Mouse (Mus musculus): ENCODE measurements at regions not wholly inside any gene's neighbourhood (a gene's known extent, or its start where the extent isn't known, plus 50 kb on each side); places are given as distances from the start of the nearest gene placed in this dataset.

GRCm38 (mm10) chr17:62271399-62271798 lies 609.7 kb downstream of the Efna5 start:
- H3K4me2 ChIP-seq (ENCODE audit: low read depth, low read length), result no peak overlapping the region
- H3K36me3 ChIP-seq (ENCODE audit: control insufficient read depth, insufficient read depth, low read length), result no peaks in the 10 kb centered on the region
- no peaks in the 10 kb centered on the region for H3K27me3 ChIP-seq (replicated peaks; ENCODE audit: control insufficient read depth, insufficient read depth, low read length)
- no peaks in the 10 kb centered on the region for H3K9me3 ChIP-seq (ENCODE audit: control insufficient read depth, low read length)
- no peak for ATAC-seq
- no peaks in the 10 kb centered on the region for H3K4me1 ChIP-seq (ENCODE audit: control insufficient read depth, insufficient read depth, low read length)
- WGBS, result 78% methylated on average over 7 of the region's 7 CpGs
- H3K9ac ChIP-seq (ENCODE audit: low read depth, low read length), result no peak overlapping the region
- no peak overlapping the region for H3K27ac ChIP-seq (ENCODE audit: low read length)
- no peak overlapping the region for H3K4me3 ChIP-seq (ENCODE audit: low read length)

DNA sequence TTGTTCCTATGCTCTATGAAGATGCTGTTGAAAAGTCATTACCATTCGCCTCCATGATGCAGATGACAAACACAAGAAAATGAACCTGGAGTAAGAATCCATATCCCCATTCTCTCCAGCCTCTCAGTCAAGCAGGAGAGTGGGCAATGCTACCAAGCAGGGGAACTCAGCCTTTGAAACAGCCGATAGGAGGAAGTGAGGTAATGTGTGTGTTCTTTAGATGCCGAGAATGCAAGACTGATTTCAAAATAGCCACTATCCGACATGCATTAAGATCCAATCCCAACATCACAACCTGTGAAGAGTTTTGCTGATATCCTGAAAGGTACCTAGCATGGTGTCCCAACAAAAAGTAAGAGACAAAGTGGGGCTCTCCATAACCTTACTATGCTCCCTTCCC lies 611.8 kb downstream of the Efna5 start:
- WGBS, result 89% methylated on average over 4 of the region's 4 CpGs
- ATAC-seq, result no peak
- H3K9ac ChIP-seq (ENCODE audit: low read depth, low read length), result no peak overlapping the region

DNA sequence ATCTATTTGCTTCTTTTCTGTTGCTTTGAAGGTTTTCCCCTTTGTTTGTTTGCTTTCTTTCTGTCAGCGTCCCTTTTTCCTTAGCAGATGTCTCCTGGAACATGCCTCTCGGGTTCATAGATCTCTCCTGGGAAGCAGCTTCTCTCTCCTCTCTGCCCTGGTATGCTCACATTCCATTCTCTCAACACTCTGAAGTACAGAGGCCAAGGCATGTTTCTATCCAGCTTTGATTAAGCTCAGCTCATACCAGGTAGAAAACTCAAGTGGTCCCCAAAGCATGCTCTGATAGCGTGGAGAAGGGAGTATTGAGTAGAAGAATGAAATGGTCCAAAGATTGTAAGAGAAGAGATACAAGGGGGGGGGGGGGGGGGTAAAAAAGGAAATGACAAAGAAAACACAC lies 627.7 kb downstream of the Efna5 start:
- H3K4me3 ChIP-seq (ENCODE audit: low read length), result no peak overlapping the region
- 48% methylated on average over 3 of the region's 3 CpGs for WGBS
- H3K27ac ChIP-seq (ENCODE audit: low read length), result no peak overlapping the region
- no peaks in the 10 kb centered on the region for H3K36me3 ChIP-seq (ENCODE audit: control insufficient read depth, insufficient read depth, low read length)
- no peaks in the 10 kb centered on the region for H3K9me3 ChIP-seq (ENCODE audit: control insufficient read depth, low read length)
- no peaks in the 10 kb centered on the region for H3K4me1 ChIP-seq (ENCODE audit: control insufficient read depth, insufficient read depth, low read length)
- H3K9ac ChIP-seq (ENCODE audit: low read depth, low read length), result no peak overlapping the region
- H3K27me3 ChIP-seq (replicated peaks; ENCODE audit: control insufficient read depth, insufficient read depth, low read length), result no peaks in the 10 kb centered on the region
- ATAC-seq, result no peak
- no peak overlapping the region for H3K4me2 ChIP-seq (ENCODE audit: low read depth, low read length)

More for the DNA sequence above, 611.8 kb downstream of the Efna5 start:
- Histone ChIP-seq H3K4me1 (ENCODE audit: control insufficient read depth, insufficient read depth, low read length) (no peaks in the 10 kb centered on the region), H3K36me3 (ENCODE audit: control insufficient read depth, insufficient read depth, low read length) (no peaks in the 10 kb centered on the region), H3K4me3 (ENCODE audit: low read length) (no peak overlapping the region), H3K9me3 (ENCODE audit: control insufficient read depth, low read length) (no peaks in the 10 kb centered on the region), H3K4me2 (ENCODE audit: low read depth, low read length) (no peak overlapping the region), H3K27me3 (replicated peaks; ENCODE audit: control insufficient read depth, insufficient read depth, low read length) (no peaks in the 10 kb centered on the region), H3K27ac (ENCODE audit: low read length) (no peak overlapping the region)

DNA sequence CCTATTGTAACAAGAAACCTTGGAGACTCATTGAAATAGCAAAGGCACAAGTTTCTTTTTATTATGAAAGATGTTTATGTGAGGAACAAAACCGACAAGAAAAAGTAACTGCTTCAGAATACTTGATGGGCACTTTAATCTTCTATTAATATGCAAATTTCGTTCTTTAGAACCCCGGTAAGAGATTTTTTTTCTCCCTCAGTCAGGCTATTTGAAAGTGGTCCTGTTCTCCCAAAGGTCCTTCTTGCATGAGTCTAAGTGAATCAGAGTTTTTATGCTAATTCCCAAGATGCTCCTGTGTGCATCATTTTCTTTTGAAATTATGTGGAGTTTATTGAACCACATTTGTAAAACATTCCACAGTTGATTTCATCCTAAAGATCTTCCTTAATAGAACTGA lies 633.1 kb downstream of the Efna5 start:
- H3K36me3 ChIP-seq (ENCODE audit: control insufficient read depth, insufficient read depth, low read length), result no peaks in the 10 kb centered on the region
- H3K27me3 ChIP-seq (replicated peaks; ENCODE audit: control insufficient read depth, insufficient read depth, low read length), result no peaks in the 10 kb centered on the region
- ATAC-seq, result no peak
- no peak overlapping the region for H3K4me3 ChIP-seq (ENCODE audit: low read length)
- H3K9ac ChIP-seq (ENCODE audit: low read depth, low read length), result no peak overlapping the region
- 43% methylated on average over 3 of the region's 3 CpGs for WGBS
- H3K27ac ChIP-seq (ENCODE audit: low read length), result no peak overlapping the region
- H3K4me1 ChIP-seq (ENCODE audit: control insufficient read depth, insufficient read depth, low read length), result no peaks in the 10 kb centered on the region
- H3K4me2 ChIP-seq (ENCODE audit: low read depth, low read length), result no peak overlapping the region
- no peaks in the 10 kb centered on the region for H3K9me3 ChIP-seq (ENCODE audit: control insufficient read depth, low read length)

GRCm38 (mm10) chr17:62246650-62247049 lies 634.5 kb downstream of the Efna5 start:
- 58% methylated on average over 4 of the region's 4 CpGs for WGBS
- H3K27ac ChIP-seq (ENCODE audit: low read length), result no peak overlapping the region
- no peaks in the 10 kb centered on the region for H3K4me1 ChIP-seq (ENCODE audit: control insufficient read depth, insufficient read depth, low read length)
- H3K27me3 ChIP-seq (replicated peaks; ENCODE audit: control insufficient read depth, insufficient read depth, low read length), result no peaks in the 10 kb centered on the region
- H3K4me3 ChIP-seq (ENCODE audit: low read length), result no peak overlapping the region
- no peak overlapping the region for H3K9ac ChIP-seq (ENCODE audit: low read depth, low read length)
- no peak overlapping the region for H3K4me2 ChIP-seq (ENCODE audit: low read depth, low read length)
- ATAC-seq, result no peak
- H3K36me3 ChIP-seq (ENCODE audit: control insufficient read depth, insufficient read depth, low read length), result no peaks in the 10 kb centered on the region
- no peaks in the 10 kb centered on the region for H3K9me3 ChIP-seq (ENCODE audit: control insufficient read depth, low read length)

DNA sequence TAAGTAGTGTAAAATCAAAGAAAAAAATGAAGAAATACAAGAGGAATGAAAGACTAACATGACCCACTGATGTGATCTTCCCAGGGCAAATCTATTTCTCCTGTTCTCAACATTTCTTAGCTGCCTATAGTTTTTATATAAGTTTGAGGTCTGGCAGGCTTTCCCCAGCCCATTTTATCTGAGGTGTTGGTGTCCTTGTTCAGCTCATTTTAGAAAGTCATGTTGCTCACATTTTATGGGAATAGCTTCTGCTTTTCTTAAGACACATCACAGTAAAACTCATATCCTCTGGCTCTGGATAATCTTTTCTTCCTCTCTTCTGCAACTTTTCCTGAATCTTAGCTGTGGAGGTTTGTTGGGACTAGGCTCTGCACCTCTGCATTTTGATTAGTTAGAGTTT lies 650.2 kb downstream of the Efna5 start:
- Histone ChIP-seq H3K4me2 (ENCODE audit: low read depth, low read length) (no peak overlapping the region), H3K9me3 (ENCODE audit: control insufficient read depth, low read length) (no peaks in the 10 kb centered on the region), H3K9ac (ENCODE audit: low read depth, low read length) (no peak overlapping the region), H3K36me3 (ENCODE audit: control insufficient read depth, insufficient read depth, low read length) (no peaks in the 10 kb centered on the region), H3K27ac (ENCODE audit: low read length) (no peak overlapping the region), H3K27me3 (replicated peaks; ENCODE audit: control insufficient read depth, insufficient read depth, low read length) (no peaks in the 10 kb centered on the region), H3K4me3 (ENCODE audit: low read length) (no peak overlapping the region), H3K4me1 (ENCODE audit: control insufficient read depth, insufficient read depth, low read length) (no peaks in the 10 kb centered on the region)
- no peak for ATAC-seq

- H3K4me1 ChIP-seq (ENCODE audit: control insufficient read depth, insufficient read depth, low read length), result no peaks in the 10 kb centered on the region
- 76% methylated on average over 9 of the region's 9 CpGs for WGBS
- H3K4me2 ChIP-seq (ENCODE audit: low read depth, low read length), result no peak overlapping the region
- H3K27me3 ChIP-seq (replicated peaks; ENCODE audit: control insufficient read depth, insufficient read depth, low read length), result no peaks in the 10 kb centered on the region
- H3K27ac ChIP-seq (ENCODE audit: low read length), result no peak overlapping the region
- H3K9ac ChIP-seq (ENCODE audit: low read depth, low read length), result no peak overlapping the region
- no peak for ATAC-seq
- H3K9me3 ChIP-seq (ENCODE audit: control insufficient read depth, low read length), result no peaks in the 10 kb centered on the region
- no peaks in the 10 kb centered on the region for H3K36me3 ChIP-seq (ENCODE audit: control insufficient read depth, insufficient read depth, low read length)
- H3K4me3 ChIP-seq (ENCODE audit: low read length), result no peak overlapping the region
Observed at GRCm38 (mm10) chr17:62210441-62211025, 670.6 kb downstream of the Efna5 start.

DNA sequence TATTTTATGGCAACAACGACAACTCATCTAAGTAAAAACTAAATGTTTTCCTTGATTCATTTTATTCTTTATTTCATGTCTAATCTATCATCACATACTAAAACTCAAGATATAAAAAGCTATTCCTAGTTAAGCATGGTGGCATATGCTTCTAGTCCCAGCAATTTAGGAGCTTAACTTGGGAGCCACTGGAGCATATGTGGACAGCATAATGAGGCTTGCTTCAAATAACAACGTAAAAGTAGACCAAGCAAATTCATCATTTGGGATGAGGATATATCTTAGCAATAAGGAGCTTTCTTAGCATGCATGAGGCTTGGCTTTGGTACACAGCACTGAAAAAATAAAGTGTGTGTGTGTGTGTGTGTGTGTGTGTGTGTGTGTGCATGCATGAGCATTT lies 678.5 kb downstream of the Efna5 start:
- H3K4me1 ChIP-seq (ENCODE audit: control insufficient read depth, insufficient read depth, low read length), result no peaks in the 10 kb centered on the region
- no peaks in the 10 kb centered on the region for H3K27me3 ChIP-seq (replicated peaks; ENCODE audit: control insufficient read depth, insufficient read depth, low read length)
- H3K9me3 ChIP-seq (ENCODE audit: control insufficient read depth, low read length), result no peaks in the 10 kb centered on the region
- no peak overlapping the region for H3K4me3 ChIP-seq (ENCODE audit: low read length)
- H3K27ac ChIP-seq (ENCODE audit: low read length), result no peak overlapping the region
- 85% methylated on average over 2 of the region's 2 CpGs for WGBS
- no peak overlapping the region for H3K9ac ChIP-seq (ENCODE audit: low read depth, low read length)
- H3K36me3 ChIP-seq (ENCODE audit: control insufficient read depth, insufficient read depth, low read length), result no peaks in the 10 kb centered on the region
- no peak overlapping the region for H3K4me2 ChIP-seq (ENCODE audit: low read depth, low read length)
- no peak for ATAC-seq

DNA sequence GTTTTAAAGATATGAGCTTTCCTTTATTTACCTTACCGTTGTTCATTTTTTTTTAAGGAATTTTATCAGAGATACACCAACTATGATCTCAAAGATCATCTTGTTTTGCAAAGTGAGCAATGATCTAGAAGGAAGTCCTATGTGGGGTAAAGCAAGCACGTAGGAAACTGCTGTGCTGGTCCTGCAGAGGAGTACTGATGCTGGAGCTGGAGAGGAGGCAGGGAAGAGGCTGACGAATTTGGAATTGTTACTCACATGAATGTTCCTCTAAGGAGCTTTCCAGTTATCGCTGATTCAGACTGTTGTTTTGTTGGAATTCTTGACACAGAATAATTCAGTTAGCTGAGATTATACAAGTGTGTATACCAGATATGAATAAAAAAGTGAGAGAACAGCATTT lies 680.6 kb downstream of the Efna5 start:
- H3K4me3 ChIP-seq (ENCODE audit: low read length), result no peak overlapping the region
- no peaks in the 10 kb centered on the region for H3K27me3 ChIP-seq (replicated peaks; ENCODE audit: control insufficient read depth, insufficient read depth, low read length)
- H3K9me3 ChIP-seq (ENCODE audit: control insufficient read depth, low read length), result no peaks in the 10 kb centered on the region
- WGBS, result 78% methylated on average over 4 of the region's 4 CpGs
- ATAC-seq, result no peak
- H3K9ac ChIP-seq (ENCODE audit: low read depth, low read length), result no peak overlapping the region
- no peak overlapping the region for H3K27ac ChIP-seq (ENCODE audit: low read length)
- no peaks in the 10 kb centered on the region for H3K36me3 ChIP-seq (ENCODE audit: control insufficient read depth, insufficient read depth, low read length)
- H3K4me1 ChIP-seq (ENCODE audit: control insufficient read depth, insufficient read depth, low read length), result no peaks in the 10 kb centered on the region
- H3K4me2 ChIP-seq (ENCODE audit: low read depth, low read length), result no peak overlapping the region

GRCm38 (mm10) chr17:62199559-62199958 lies 681.6 kb downstream of the Efna5 start:
- Histone ChIP-seq H3K27ac (ENCODE audit: low read length) (no peak overlapping the region), H3K4me3 (ENCODE audit: low read length) (no peak overlapping the region), H3K4me2 (ENCODE audit: low read depth, low read length) (no peak overlapping the region), H3K9ac (ENCODE audit: low read depth, low read length) (no peak overlapping the region), H3K36me3 (ENCODE audit: control insufficient read depth, insufficient read depth, low read length) (no peaks in the 10 kb centered on the region), H3K4me1 (ENCODE audit: control insufficient read depth, insufficient read depth, low read length) (no peaks in the 10 kb centered on the region), H3K9me3 (ENCODE audit: control insufficient read depth, low read length) (no peaks in the 10 kb centered on the region), H3K27me3 (replicated peaks; ENCODE audit: control insufficient read depth, insufficient read depth, low read length) (no peaks in the 10 kb centered on the region)
- ATAC-seq, result no peak
- WGBS, result 88% methylated on average over 6 of the region's 6 CpGs
